Mouse (Mus musculus) midbrain, embryonic 11.5 days (tissue): ENCODE measurements around the gene Prkg1. TPM values are rescaled to one million over a fixed set of nuclear protein-coding genes. Genes with fewer than 3 reads are reported as not detected.
"Not testable (repeated sequence)": the region's sequence is repeated elsewhere in the genome, so short reads cannot be mapped to it uniquely, and the experiment has no call there.

Experiments
- ATAC-seq: fragments of 200-750 bp; cut with Nextera tagmentation; 2 replicates; pipeline ENCODE4 v1.8.0; 2017; ENCODE audit warnings: moderate TSS enrichment, moderate library complexity; ENCODE audit not compliant: low FRiP score
- DNase-seq: peaks from one replicate; pipeline ENCODE4 v3.0.0; 2015; ENCODE audit warnings: low spot score; ENCODE audit errors: missing footprints
- H3K27ac ChIP-seq: fragments of 300-500 bp; sonication (generic); 2 replicates; pipeline ENCODE4 v1.5.1; 2014; ENCODE audit warnings: low read depth, low read length
- H3K27me3 ChIP-seq: fragments of 300-500 bp; sonication (generic); 2 replicates; pipeline ENCODE4 v1.6.1; 2014; ENCODE audit warnings: mild to moderate bottlenecking, low read length, moderate library complexity, mixed read lengths; ENCODE audit not compliant: control insufficient read depth, insufficient read depth
- H3K36me3 ChIP-seq: fragments of 300-500 bp; sonication (generic); 2 replicates; pipeline ENCODE4 v1.6.1; 2014; ENCODE audit warnings: mild to moderate bottlenecking, low read length, moderate library complexity, mixed read lengths; ENCODE audit not compliant: control insufficient read depth, insufficient read depth
- H3K4me1 ChIP-seq: fragments of 300-500 bp; sonication (generic); 2 replicates; pipeline ENCODE4 v1.6.1; 2014; ENCODE audit warnings: low read length; ENCODE audit not compliant: control insufficient read depth, insufficient read depth
- H3K4me2 ChIP-seq: fragments of 300-500 bp; sonication (generic); 2 replicates; pipeline ENCODE4 v1.6.1; 2014; ENCODE audit warnings: mild to moderate bottlenecking, moderate library complexity
- H3K4me3 ChIP-seq: fragments of 300-500 bp; sonication (generic); 2 replicates; pipeline ENCODE4 v1.5.1; 2014; ENCODE audit warnings: low read depth, low read length
- H3K9ac ChIP-seq: fragments of 300-500 bp; sonication (generic); 2 replicates; pipeline ENCODE4 v1.6.1; 2014; ENCODE audit warnings: low read length
- H3K9me3 ChIP-seq: fragments of 300-500 bp; sonication (generic); 2 replicates; pipeline ENCODE4 v1.6.1; 2016; ENCODE audit warnings: low read length; ENCODE audit not compliant: control insufficient read depth
- WGBS: fragments of 180-500 bp; shearing (Covaris S2); extraction: QIAGEN DNeasy Blood & Tissue Kit; methylation state at CpG from one replicate; pipeline ENCODE4 v1.1.7; 2014; 5-methylcytosine and 5-hydroxymethylcytosine counted together
- polyA plus RNA-seq: library from polyadenylated mRNA; unstranded; fragments of >200 nt; fragmentation: Nextera tagmentation; extraction: Ambion mirVana; gene quantifications from 2 replicates; pipeline ENCODE4 v1.2.1, GENCODE M21; 2014

Gene Prkg1
- polyA plus RNA-seq, 1 experiment from 2014 or later, result 4.9 TPM

DNA sequence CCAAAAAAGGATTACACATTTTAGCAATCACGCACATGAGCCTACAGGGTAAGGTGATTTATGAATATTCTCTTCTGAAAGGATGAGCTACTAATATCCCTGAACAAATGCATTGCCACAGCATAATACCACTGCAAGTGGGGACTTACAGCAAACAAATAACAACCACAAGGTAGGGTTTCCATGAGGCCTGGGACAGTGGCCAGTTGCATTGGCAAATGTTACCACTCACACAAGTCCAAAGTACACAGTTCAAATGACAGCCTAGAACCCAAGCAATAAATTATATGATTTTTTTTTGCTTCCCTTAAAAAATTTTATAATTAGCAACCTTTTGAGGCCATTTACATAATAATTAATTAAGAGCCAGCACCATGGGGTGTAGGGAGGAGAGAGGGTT, 395.7 kb downstream of the Prkg1 start:
- Histone ChIP-seq H3K9me3 (no peaks in the 10 kb centered on the region), H3K4me2 (no peak overlapping the region), H3K4me3 (no peak overlapping the region), H3K27me3 (no peaks in the 10 kb centered on the region), H3K27ac (no peak overlapping the region), H3K4me1 (no peaks in the 10 kb centered on the region), H3K9ac (no peak overlapping the region), H3K36me3 (no peaks in the 10 kb centered on the region)
- DNase-seq, result peak; percentile 31
- WGBS, result 88% methylated on average over 1 of the region's 1 CpGs
- ATAC-seq, result no peak

DNA sequence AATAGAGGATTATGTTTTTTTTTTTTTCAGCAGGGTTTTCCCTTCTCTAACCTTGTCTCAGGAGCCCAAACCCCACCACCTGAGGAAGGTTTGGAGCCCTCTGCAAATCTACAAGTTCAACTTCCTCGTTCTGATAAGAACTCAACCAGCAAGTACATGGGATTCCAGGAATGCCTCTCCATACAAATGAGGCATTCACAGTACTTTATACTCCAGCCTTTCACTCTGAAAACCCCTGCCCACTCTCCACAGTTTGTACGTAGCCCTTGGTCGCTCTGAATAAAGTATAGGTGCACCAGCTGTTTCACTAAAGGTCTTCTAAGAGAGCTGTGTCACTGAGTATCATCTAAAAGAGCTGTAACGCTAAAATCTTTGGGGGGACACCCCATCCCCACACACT, 402.8 kb downstream of the Prkg1 start:
- H3K4me1 ChIP-seq, result no peaks in the 10 kb centered on the region
- no peak overlapping the region for H3K9ac ChIP-seq
- WGBS, result 88% methylated on average over 4 of the region's 4 CpGs
- no peaks in the 10 kb centered on the region for H3K36me3 ChIP-seq
- no peaks in the 10 kb centered on the region for H3K9me3 ChIP-seq
- H3K27me3 ChIP-seq, result no peaks in the 10 kb centered on the region
- H3K27ac ChIP-seq, result no peak overlapping the region
- DNase-seq (peak; percentile 19), ATAC-seq (no peak)
- H3K4me3 ChIP-seq, result no peak overlapping the region
- H3K4me2 ChIP-seq, result no peak overlapping the region

GRCm38 (mm10) chr19:31361575-31361974, 403.3 kb downstream of the Prkg1 start:
- Histone ChIP-seq H3K9me3 (no peaks in the 10 kb centered on the region), H3K9ac (no peak overlapping the region), H3K27ac (no peak overlapping the region), H3K27me3 (no peaks in the 10 kb centered on the region), H3K4me3 (no peak overlapping the region), H3K36me3 (no peaks in the 10 kb centered on the region), H3K4me1 (no peaks in the 10 kb centered on the region), H3K4me2 (no peak overlapping the region)
- whole genome bisulfite sequencing, result 76% methylated on average over 5 of the region's 5 CpGs
- DNase-seq (peak; percentile 6), ATAC-seq (no peak)

DNA sequence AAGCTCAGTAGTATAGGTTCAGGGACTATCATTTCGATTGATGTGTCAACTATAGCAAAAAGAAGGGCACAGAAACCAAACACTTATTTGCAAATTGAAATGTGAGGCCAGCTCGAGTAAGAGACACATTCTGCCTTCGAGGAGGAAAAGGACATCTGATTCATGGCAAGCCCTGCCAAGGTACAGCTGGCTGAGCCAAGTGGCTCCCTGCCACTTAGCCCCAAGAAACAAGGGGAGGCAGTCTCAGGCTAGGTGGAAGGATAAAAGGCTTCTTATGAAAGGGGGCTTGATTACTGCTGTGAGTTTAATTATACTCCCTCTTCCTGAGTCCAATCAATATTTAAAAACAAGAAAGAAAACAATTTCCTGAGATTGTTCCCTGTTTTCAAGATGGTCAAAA, 403.7 kb downstream of the Prkg1 start:
- Histone ChIP-seq H3K36me3 (no peaks in the 10 kb centered on the region), H3K27me3 (no peaks in the 10 kb centered on the region), H3K9me3 (no peaks in the 10 kb centered on the region), H3K4me2 (no peak overlapping the region), H3K4me1 (no peaks in the 10 kb centered on the region), H3K27ac (no peak overlapping the region), H3K4me3 (no peak overlapping the region), H3K9ac (no peak overlapping the region)
- WGBS, result 76% methylated on average over 3 of the region's 3 CpGs
- ATAC-seq (no peak), DNase-seq (peak; percentile 73)

DNA sequence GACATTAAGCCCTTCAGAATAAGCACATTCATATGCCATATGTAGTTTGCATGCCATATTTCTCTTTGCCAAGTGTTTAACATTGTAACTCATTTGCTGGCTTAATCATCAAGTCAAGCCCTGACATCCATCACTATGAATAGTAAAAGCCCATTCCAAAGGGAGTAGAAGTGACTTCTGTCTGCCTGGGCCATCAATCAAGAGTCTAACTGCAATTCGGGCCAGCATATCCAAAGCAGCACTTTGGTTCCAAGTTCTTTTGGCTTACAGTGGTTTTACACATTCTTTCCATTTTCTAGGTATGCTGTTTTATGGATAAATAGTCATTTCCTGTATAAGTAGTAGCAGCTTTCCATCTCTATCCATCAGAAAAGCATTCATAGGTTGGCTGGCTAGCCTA, 409.9 kb downstream of the Prkg1 start:
- Histone ChIP-seq H3K4me1 (no peaks in the 10 kb centered on the region), H3K27me3 (no peaks in the 10 kb centered on the region), H3K9me3 (no peaks in the 10 kb centered on the region), H3K36me3 (no peaks in the 10 kb centered on the region), H3K9ac (no peak overlapping the region), H3K4me2 (no peak overlapping the region), H3K4me3 (no peak overlapping the region), H3K27ac (no peak overlapping the region)
- no peak for ATAC-seq
- DNase-seq, result no peak
- WGBS, result 91% methylated on average over 1 of the region's 1 CpGs

GRCm38 (mm10) chr19:31352784-31353183, 412.0 kb downstream of the Prkg1 start:
- H3K36me3 ChIP-seq, DNase-seq, H3K9me3 ChIP-seq, H3K4me2 ChIP-seq, H3K4me1 ChIP-seq, H3K27ac ChIP-seq, H3K4me3 ChIP-seq, H3K9ac ChIP-seq, H3K27me3 ChIP-seq, ATAC-seq: not testable (repeated sequence)

DNA sequence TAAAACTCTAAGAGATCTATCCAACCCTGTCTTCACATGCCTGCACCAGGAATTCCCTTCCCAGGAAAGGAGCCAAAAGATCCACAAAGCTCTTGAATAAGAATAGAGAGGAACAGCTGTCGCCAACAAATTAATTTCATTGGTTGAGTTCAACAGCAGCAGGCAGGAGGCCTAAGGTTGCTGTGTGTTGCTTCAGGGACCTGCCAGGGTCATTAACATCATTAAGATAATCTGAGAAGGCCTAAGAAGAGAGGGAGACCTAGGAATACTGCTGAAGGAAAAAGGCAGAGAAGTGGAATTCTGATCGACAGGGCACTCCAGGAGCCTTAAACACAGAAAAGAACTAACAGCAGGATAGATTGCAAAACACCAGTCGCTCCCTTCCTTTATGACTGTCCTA, 413.0 kb downstream of the Prkg1 start:
- DNase-seq (peak; percentile 1), ATAC-seq (no peak)
- Histone ChIP-seq H3K27me3 (no peaks in the 10 kb centered on the region), H3K4me3 (no peak overlapping the region), H3K9ac (no peak overlapping the region), H3K9me3 (no peaks in the 10 kb centered on the region), H3K4me1 (no peaks in the 10 kb centered on the region), H3K4me2 (no peak overlapping the region), H3K36me3 (no peaks in the 10 kb centered on the region), H3K27ac (no peak overlapping the region)
- 32% methylated on average over 3 of the region's 3 CpGs for WGBS

DNA sequence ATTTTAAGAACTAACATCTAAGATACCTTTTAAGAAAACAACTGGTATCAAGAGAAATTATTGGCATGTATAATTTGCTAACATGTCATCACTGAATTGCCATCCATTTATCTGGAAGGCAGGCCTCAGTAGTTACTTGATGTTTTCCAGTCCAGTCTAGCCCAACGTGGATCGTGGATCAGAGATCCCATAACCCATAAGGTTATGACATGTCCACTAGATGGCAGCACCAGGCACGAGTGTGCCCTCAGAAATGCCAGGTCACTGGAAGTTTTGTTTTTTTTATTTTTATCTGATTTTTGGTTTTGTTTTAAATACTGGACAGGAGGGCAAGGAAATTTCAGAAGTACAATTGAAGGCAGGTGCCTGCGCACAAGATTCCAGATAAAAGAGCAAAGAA, 422.7 kb downstream of the Prkg1 start:
- Histone ChIP-seq H3K9me3 (no peaks in the 10 kb centered on the region), H3K27ac (no peak overlapping the region), H3K27me3 (no peaks in the 10 kb centered on the region), H3K4me2 (no peak overlapping the region), H3K36me3 (no peaks in the 10 kb centered on the region), H3K4me3 (no peak overlapping the region), H3K4me1 (no peaks in the 10 kb centered on the region), H3K9ac (no peak overlapping the region)
- DNase-seq, result peak; percentile 93
- peak; percentile 66; the same call in 1 of the 2 replicates for ATAC-seq
- 31% methylated on average over 4 of the region's 4 CpGs for WGBS

GRCm38 (mm10) chr19:31340898-31341297, 423.9 kb downstream of the Prkg1 start:
- Histone ChIP-seq H3K4me3 (no peak overlapping the region), H3K9ac (no peak overlapping the region), H3K9me3 (no peaks in the 10 kb centered on the region), H3K27me3 (no peaks in the 10 kb centered on the region), H3K36me3 (no peaks in the 10 kb centered on the region), H3K4me1 (no peaks in the 10 kb centered on the region), H3K27ac (no peak overlapping the region), H3K4me2 (no peak overlapping the region)
- ATAC-seq, result no peak
- 73% methylated on average over 1 of the region's 1 CpGs for WGBS
- DNase-seq, result no peak
